Mouse (Mus musculus): ENCODE results near the gene Otx1.

DNA sequence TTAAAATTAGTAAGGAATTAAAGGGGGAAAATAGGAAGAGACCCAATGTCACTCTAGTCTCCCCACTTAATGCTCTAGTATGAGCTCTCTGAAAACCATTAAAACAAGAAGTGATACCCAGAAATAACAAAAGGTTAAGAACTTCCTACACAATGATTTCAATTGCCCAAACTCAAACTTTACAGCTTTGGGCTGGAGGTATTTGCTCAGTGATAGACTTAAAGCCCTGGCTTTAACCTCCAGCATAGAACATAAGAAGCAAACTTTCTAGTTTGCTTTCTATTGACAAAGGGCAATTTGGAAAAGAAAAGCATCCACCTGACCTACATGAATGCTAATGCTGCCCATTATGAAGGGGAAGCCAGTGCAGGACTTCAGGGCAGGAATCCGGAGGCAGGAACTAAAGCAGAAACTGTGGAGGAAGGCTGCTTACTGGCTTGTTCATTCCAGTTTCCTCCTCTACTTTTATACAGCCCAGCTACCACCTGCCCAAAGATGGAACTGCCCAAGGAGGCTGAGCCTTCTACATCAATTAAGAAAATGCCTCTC is 14.2 kb downstream of the Otx1 start:
- TF ChIP-seq CTCF (IDR thresholded peaks at IDR 0.05; ENCODE audit: low read depth, low read length) (no peak), POLR2A (IDR thresholded peaks at IDR 0.05; ENCODE audit: extremely low read depth, insufficient read depth, low read length) (no peak)

Measured in liver, adult 2 months (tissue).